Mouse (Mus musculus): ENCODE results near the gene Npepps.
A peak's percentile ranks its signal among the peaks of the same experiment; 100 is the strongest.

The Npepps gene

DNA sequence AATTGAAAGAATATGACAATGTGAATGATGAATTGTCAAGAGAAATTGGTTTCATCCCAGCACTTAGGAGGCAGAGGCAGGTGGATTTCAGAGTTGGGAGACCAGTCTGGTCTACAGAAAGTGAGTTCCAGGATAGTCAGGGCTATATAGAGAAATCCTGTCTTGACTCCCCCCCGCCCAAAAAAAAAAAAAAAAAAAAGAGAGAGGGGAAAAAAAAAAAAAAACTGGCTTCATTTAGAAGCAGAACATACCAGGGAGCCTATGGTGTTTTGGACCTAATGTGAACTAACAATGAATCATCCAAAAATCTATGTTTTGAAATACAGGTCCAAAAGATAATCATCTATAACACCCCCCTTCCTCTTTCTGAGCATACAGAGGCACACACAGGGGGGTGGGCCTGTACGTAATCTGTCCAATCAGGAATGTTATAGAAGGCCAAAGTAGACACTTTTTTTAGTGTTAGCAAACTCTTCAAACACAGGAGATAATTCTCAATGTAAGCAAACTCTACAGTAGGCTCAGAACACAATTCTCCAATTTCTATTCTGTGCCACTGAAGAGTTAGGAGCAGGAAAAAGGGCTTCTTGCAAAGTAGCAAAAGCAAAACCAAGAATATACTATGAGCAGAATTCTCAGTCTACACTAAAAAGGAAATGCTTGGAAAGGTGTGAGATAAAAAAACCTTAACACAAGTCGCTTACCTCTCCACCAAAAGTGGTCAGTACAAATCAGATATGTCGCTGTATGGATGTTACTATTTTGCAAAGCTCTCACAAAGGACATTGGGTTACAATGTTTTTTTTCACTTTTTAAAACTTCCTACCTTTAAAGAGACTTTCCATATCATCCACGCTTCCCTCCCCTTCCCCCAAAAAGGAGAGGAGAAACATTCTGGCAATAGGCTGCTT is 94.5 kb downstream of the Npepps start:
- no peak for DNase-seq (ENCODE audit: low spot score)

- DNase-seq (ENCODE audit: low spot score), result no peak
These were observed 95.6 kb downstream of the Npepps start for GRCm38 (mm10) chr11:97184875-97185274.

DNA sequence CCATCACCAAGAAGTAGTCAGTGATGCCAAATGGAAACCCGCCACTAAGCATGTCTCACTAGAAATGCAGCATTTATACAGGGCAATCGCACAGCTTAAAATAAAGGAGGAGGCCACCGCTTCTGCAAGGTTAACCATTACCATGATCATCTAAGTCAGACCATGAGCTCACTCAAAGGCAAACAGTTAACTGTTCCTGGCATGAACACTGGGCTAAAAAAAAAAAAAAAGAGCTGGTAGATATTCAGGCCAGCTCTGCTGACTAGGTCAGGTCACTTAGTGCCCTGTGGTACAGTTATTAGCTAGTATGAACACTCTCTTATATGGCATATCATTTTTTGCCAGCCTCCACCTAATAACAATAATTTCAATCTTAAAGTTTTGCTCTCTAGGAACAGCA is 98.0 kb downstream of the Npepps start:
- DNase-seq (ENCODE audit: low spot score), result no peak

DNA sequence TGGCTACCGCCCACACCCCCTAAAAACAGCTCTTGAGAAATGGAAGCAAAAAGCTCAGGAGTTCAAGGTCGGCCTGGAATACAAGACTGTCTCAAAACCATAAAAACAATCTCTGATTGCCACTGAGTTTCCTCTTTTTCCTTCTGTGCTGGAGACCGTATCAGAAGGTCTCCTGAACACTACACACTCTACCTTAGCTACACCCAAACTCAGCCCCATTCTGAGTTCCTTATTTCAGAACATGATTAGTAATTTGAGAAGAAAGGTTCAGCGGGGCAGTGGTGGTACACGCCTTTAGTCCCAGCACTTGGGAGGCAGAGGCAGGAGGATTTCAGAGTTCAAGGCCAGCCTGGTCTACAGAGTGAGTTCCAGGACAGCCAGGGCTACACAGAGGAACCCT is 99.4 kb downstream of the Npepps start:
- DNase-seq (ENCODE audit: low spot score), result no peak

GRCm38 (mm10) chr11:97178198-97178597 is 102.2 kb downstream of the Npepps start:
- DNase-seq (ENCODE audit: low spot score), result no peak

DNA sequence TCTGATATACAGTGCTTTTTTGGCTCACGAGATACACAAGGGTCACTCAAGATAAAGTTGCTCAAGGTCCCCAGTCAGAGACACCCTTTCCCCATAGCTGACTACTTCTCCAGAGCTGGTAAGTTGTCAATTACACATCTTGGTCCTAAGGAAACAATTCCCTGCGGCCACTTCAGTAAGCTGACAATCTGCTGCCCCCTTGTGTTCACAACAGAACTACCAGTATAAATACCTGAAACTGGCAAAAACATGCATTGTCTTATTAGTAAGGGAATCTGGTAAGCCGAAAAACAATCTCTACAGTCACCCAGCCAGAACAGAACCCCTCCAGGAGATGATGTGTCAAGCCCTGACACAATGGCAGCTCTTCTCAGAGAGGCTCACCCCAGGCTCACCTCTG is 103.6 kb downstream of the Npepps start:
- peak; percentile 35 for DNase-seq (ENCODE audit: low spot score)

DNA sequence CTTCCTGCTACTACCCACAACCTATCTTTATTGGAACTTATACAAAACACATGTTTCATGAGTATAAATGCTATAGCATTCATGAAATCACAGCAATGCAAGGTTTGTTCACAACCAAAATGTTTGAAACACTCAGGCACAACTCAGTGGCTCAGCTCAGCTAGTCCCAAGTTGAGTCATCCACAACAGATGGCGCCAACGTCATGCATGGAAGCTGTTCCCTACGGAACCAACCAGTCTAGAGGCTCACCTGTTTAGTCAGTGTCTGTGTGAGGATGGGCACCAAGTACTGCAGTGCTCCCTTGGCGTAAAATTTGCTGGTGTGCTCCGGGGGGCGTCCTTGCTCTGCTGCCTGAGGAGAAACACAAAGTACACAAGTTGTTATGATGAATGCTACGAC is 104.9 kb downstream of the Npepps start:
- no peak for DNase-seq (ENCODE audit: low spot score)

DNA sequence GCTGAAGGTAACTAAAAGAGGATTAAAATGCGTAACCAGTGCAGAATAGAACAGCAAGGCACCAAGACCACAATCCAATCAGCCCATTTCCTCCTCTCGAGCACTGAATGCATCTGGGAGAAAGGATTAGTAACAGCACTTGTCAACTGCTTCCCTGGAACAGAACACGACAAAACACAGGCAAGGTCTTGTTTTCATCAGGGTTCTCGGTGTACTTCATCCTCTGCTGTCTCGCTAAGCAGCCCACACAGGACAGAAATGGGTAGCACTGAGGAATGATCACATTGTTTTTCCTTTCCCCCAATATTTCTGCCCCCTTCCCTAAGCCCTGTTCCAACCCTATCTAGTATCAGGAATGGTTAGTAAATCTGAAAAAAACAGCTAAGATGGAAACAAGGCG is 120.1 kb downstream of the Npepps start:
- no peak for DNase-seq (ENCODE audit: low spot score)

GRCm38 (mm10) chr11:97156999-97157398 is 123.4 kb downstream of the Npepps start:
- no peak for DNase-seq (ENCODE audit: low spot score)

Data from urinary bladder, postnatal 14 days (tissue).